Mouse (Mus musculus): Measurements from ENCODE around the gene Wdfy4. TPM values are rescaled to one million over a fixed set of nuclear protein-coding genes. Genes with fewer than 3 reads are reported as not detected.

Gene Wdfy4
- polyA plus RNA-seq, 1 experiment, result not detected

- TF ChIP-seq POLR2A (IDR thresholded peaks at IDR 0.05; ENCODE audit: insufficient read depth, low read depth, low read length), result no peak
- no peak for TF ChIP-seq CTCF (IDR thresholded peaks at IDR 0.05; ENCODE audit: insufficient read depth, low read depth, low read length)
- 72% methylated on average over 7 of the region's 7 CpGs for WGBS
- H3K4me3 ChIP-seq (ENCODE audit: insufficient read depth, low read depth, low read length), result no peak overlapping the region
- H3K4me1 ChIP-seq (ENCODE audit: control insufficient read depth, insufficient read depth, low read length), result no peaks in the 10 kb centered on the region
- no peak overlapping the region for H3K27ac ChIP-seq (ENCODE audit: insufficient read depth, low read depth, low read length)
Observed at GRCm38 (mm10) chr14:33131044-33131758, 54.1 kb downstream of the Wdfy4 start.

DNA sequence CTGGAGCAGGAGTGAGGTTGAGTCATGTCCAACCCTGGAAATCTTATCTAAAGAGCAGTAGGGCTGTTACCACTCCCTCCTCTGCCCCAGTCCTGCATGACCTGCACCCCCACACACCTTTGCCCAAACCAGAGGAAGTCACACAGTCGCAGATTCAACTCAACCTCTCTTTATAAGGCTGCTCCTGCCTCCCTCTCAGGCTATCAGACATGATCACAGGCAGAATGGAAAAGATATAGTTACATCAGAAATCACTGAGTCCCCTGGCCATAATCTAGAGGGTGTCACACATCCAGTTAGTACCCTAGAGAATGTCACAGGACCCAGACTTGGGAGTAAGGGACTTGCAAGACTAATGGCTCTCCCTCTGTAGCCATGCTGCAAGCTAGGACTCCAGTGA is 68.7 kb downstream of the Wdfy4 start:
- WGBS, result 90% methylated on average over 1 of the region's 1 CpGs
- H3K4me3 ChIP-seq (ENCODE audit: insufficient read depth, low read depth, low read length), result no peak overlapping the region
- H3K4me1 ChIP-seq (ENCODE audit: control insufficient read depth, insufficient read depth, low read length), result no peaks in the 10 kb centered on the region
- no peak for TF ChIP-seq CTCF (IDR thresholded peaks at IDR 0.05; ENCODE audit: insufficient read depth, low read depth, low read length)
- no peak for TF ChIP-seq POLR2A (IDR thresholded peaks at IDR 0.05; ENCODE audit: insufficient read depth, low read depth, low read length)
- H3K27ac ChIP-seq (ENCODE audit: insufficient read depth, low read depth, low read length), result no peak overlapping the region

GRCm38 (mm10) chr14:33104809-33105208 is 80.5 kb downstream of the Wdfy4 start:
- WGBS, result 86% methylated on average over 3 of the region's 3 CpGs
- Histone ChIP-seq H3K4me1 (ENCODE audit: control insufficient read depth, insufficient read depth, low read length) (no peaks in the 10 kb centered on the region), H3K4me3 (ENCODE audit: insufficient read depth, low read depth, low read length) (no peak overlapping the region), H3K27ac (ENCODE audit: insufficient read depth, low read depth, low read length) (no peak overlapping the region)
- TF ChIP-seq POLR2A (IDR thresholded peaks at IDR 0.05; ENCODE audit: insufficient read depth, low read depth, low read length) (no peak), CTCF (IDR thresholded peaks at IDR 0.05; ENCODE audit: insufficient read depth, low read depth, low read length) (no peak)

- Histone ChIP-seq H3K4me3 (ENCODE audit: insufficient read depth, low read depth, low read length) (no peak overlapping the region), H3K27ac (ENCODE audit: insufficient read depth, low read depth, low read length) (no peak overlapping the region), H3K4me1 (ENCODE audit: control insufficient read depth, insufficient read depth, low read length) (no peaks in the 10 kb centered on the region)
- TF ChIP-seq POLR2A (IDR thresholded peaks at IDR 0.05; ENCODE audit: insufficient read depth, low read depth, low read length) (no peak), CTCF (IDR thresholded peaks at IDR 0.05; ENCODE audit: insufficient read depth, low read depth, low read length) (no peak)
- WGBS, result 45% methylated on average over 2 of the region's 2 CpGs
Observed at GRCm38 (mm10) chr14:33101609-33102008, 83.7 kb downstream of the Wdfy4 start.

DNA sequence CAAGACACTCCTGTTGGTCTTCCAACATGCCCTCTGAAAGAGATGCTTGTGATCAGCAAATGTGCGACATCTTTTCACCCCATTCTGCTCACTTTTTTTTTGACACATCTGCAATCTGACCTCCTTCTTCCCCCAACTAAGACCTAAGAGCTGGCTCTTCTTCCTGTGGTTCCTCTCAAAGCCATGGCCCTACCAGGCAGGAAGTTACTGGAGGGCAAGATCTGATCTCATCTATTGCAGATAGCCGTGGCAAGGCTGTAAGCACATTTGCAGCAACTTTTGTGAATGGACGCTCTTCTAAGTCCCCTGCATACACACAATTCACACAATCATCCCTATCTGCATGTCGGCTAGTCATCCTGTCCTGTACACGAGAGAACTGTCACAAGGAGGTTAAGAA is 85.4 kb downstream of the Wdfy4 start:
- Histone ChIP-seq H3K4me3 (ENCODE audit: insufficient read depth, low read depth, low read length) (no peak overlapping the region), H3K4me1 (ENCODE audit: control insufficient read depth, insufficient read depth, low read length) (no peaks in the 10 kb centered on the region), H3K27ac (ENCODE audit: insufficient read depth, low read depth, low read length) (no peak overlapping the region)
- 86% methylated on average over 5 of the region's 5 CpGs for WGBS
- TF ChIP-seq POLR2A (IDR thresholded peaks at IDR 0.05; ENCODE audit: insufficient read depth, low read depth, low read length) (no peak), CTCF (IDR thresholded peaks at IDR 0.05; ENCODE audit: insufficient read depth, low read depth, low read length) (no peak)

GRCm38 (mm10) chr14:33099111-33099510 is 86.2 kb downstream of the Wdfy4 start:
- Histone ChIP-seq H3K4me3 (ENCODE audit: insufficient read depth, low read depth, low read length) (no peak overlapping the region), H3K4me1 (ENCODE audit: control insufficient read depth, insufficient read depth, low read length) (no peaks in the 10 kb centered on the region), H3K27ac (ENCODE audit: insufficient read depth, low read depth, low read length) (no peak overlapping the region)
- no peak for TF ChIP-seq CTCF (IDR thresholded peaks at IDR 0.05; ENCODE audit: insufficient read depth, low read depth, low read length)
- no peak for TF ChIP-seq POLR2A (IDR thresholded peaks at IDR 0.05; ENCODE audit: insufficient read depth, low read depth, low read length)
- 79% methylated on average over 7 of the region's 7 CpGs for WGBS

DNA sequence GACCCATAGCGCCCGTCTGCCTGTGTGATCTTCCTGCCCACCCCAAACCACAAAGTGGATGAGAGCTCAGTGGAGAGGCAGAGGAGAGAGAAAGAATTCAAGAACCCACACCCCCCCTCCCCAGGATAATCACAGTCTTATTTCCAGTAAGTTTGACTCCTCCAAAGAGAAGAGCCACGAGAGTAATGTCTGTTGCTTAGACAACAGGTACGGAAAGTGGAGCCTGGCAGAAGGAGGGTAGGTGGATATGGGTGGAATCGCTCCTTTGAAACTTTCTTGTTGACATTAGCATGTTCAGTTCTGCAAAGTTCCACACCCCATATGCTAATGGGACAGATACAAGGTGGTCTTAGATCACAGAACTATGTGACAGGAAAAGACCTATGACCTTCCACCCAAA is 88.8 kb downstream of the Wdfy4 start:
- no peak overlapping the region for H3K27ac ChIP-seq (ENCODE audit: insufficient read depth, low read depth, low read length)
- 84% methylated on average over 5 of the region's 5 CpGs for WGBS
- no peak overlapping the region for H3K4me3 ChIP-seq (ENCODE audit: insufficient read depth, low read depth, low read length)
- TF ChIP-seq POLR2A (IDR thresholded peaks at IDR 0.05; ENCODE audit: insufficient read depth, low read depth, low read length) (no peak), CTCF (IDR thresholded peaks at IDR 0.05; ENCODE audit: insufficient read depth, low read depth, low read length) (no peak)
- H3K4me1 ChIP-seq (ENCODE audit: control insufficient read depth, insufficient read depth, low read length), result no peaks in the 10 kb centered on the region

- TF ChIP-seq CTCF (IDR thresholded peaks at IDR 0.05; ENCODE audit: insufficient read depth, low read depth, low read length) (no peak), POLR2A (IDR thresholded peaks at IDR 0.05; ENCODE audit: insufficient read depth, low read depth, low read length) (no peak)
- no peak overlapping the region for H3K4me3 ChIP-seq (ENCODE audit: insufficient read depth, low read depth, low read length)
- H3K4me1 ChIP-seq (ENCODE audit: control insufficient read depth, insufficient read depth, low read length), result no peaks in the 10 kb centered on the region
- no peak overlapping the region for H3K27ac ChIP-seq (ENCODE audit: insufficient read depth, low read depth, low read length)
- 93% methylated on average over 8 of the region's 8 CpGs for WGBS
Observed at GRCm38 (mm10) chr14:33083326-33083725, 102.0 kb downstream of the Wdfy4 start.

DNA sequence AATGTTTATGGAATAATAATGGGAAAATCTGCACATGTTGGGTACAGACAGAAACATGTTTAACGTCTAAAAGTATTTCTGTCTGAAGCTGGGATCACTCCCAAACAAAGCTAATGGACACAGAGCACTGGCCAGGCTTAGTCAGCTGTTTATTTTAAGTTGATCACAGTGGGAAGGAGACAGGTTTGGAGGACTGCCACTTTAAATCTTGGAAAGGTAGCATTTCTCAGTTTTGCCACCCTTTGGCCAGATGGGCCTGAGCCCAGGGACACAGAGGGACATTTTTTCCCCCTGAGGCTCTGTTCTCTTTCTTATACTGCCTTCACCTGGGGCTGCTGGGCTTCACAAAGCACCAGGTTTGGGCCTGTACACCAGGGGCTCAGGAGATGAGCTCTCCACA is 103.0 kb downstream of the Wdfy4 start:
- Histone ChIP-seq H3K27ac (ENCODE audit: insufficient read depth, low read depth, low read length) (no peak overlapping the region), H3K4me1 (ENCODE audit: control insufficient read depth, insufficient read depth, low read length) (no peaks in the 10 kb centered on the region), H3K4me3 (ENCODE audit: insufficient read depth, low read depth, low read length) (no peak overlapping the region)
- no peak for TF ChIP-seq POLR2A (IDR thresholded peaks at IDR 0.05; ENCODE audit: insufficient read depth, low read depth, low read length)
- TF ChIP-seq CTCF (IDR thresholded peaks at IDR 0.05; ENCODE audit: insufficient read depth, low read depth, low read length), result no peak
- 80% methylated on average over 1 of the region's 1 CpGs for WGBS
